Mouse (Mus musculus): ENCODE measurements around the gene Ctdnep1. TPM values are rescaled to one million over a fixed set of nuclear protein-coding genes. Genes with fewer than 3 reads are reported as not detected.
"Not testable (repeated sequence)": the region's sequence is repeated elsewhere in the genome, so short reads cannot be mapped to it uniquely, and the experiment has no call there.

Ctdnep1 gene
- polyA plus RNA-seq, 1 experiment from 2014 or later: 174 TPM

DNA sequence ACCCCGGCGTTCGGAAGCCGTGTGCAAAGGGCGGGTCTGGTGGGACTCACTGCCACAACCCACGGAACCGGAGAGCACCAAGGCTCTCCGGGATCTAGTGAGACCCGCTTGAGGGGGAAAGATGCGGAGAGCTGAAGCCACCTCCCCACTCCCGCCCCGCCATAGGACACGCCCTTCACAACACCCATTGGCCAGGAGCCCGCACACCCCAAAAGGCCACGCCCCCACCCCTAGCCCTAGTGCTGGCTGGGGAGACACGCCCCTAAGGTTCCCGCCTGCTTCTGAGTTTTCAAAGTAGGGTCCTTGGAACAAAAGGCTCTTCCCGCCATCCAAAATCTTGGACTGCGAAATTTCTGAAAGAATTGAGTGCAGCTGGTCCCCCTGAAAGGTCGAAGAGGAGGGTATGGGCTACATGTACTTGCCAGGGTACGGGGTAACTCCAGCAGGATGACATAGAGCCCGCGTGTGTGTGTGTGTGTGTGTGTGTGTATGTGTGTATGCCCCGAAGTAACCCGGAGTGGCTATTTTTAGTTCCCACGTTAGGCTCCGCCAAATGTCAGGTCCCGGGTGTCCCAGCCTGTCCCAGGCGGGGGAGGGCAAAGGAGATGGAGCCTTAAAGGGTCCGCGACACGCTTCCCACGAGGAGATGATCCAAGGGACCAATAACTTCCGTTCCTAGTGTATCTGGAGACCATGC is 32.7 kb upstream of the Ctdnep1 start, which contains the start of gene Slc2a4:
Gene Slc2a4, minus strand, starts transcription at position 123 of the 697 bp plus-strand sequence.
- ATAC-seq (peak; percentile 51), DNase-seq (ENCODE audit: low read depth, low spot score) (peak; percentile 20)
- CTCF ChIA-PET: interaction anchor here (0.6 to 6.8 kb wide), 17 partner anchors 11 to 69 kb away, joined by 3 to 85 read pairs (median 5); no protein-coding TSS in a partner anchor
- no peak for TF ChIP-seq CTCF (IDR thresholded peaks at IDR 0.05)
- in situ Hi-C loops (cut with MboI; ENCODE audit: low pct_unique_long_range_greater_than_20kb): no loop called here
- peaks cover 18% of the 10 kb centered on the region for H3K27me3 ChIP-seq
- POLR2A ChIA-PET: no interaction called here

- CTCF ChIA-PET: interaction anchor here (0.6 to 6.8 kb wide), 18 partner anchors 11 to 70 kb away, joined by 3 to 85 read pairs (median 4); no protein-coding TSS in a partner anchor
- no peak for TF ChIP-seq CTCF (IDR thresholded peaks at IDR 0.05)
- POLR2A ChIA-PET: interaction anchor here (0.8 kb wide), 1 partner anchor 25 kb away, joined by 3 read pairs; no protein-coding TSS in a partner anchor
- in situ Hi-C loops (cut with MboI; ENCODE audit: low pct_unique_long_range_greater_than_20kb): no loop called here
- DNase-seq (ENCODE audit: low read depth, low spot score): peak; percentile 25
- H3K27me3 ChIP-seq: peaks cover 14% of the 10 kb centered on the region
- ATAC-seq: peak; percentile 65
Observed at GRCm38 (mm10) chr11:69948763-69949150, 32.2 kb upstream of the Ctdnep1 start.

GRCm38 (mm10) chr11:69950807-69951459 is 30.0 kb upstream of the Ctdnep1 start:
- DNase-seq (ENCODE audit: low read depth, low spot score) (no peak), ATAC-seq (no peak)
- ChIA-PET CTCF (interaction anchor here (1.5 to 6.8 kb wide), 2 partner anchors 14 to 18 kb away, joined by 3 to 85 read pairs; no protein-coding TSS in a partner anchor), POLR2A (interaction anchor here (1.4 kb wide), 1 partner anchor 13 kb away, joined by 3 read pairs; no protein-coding TSS in a partner anchor)
- peak; percentile 31 for TF ChIP-seq CTCF (IDR thresholded peaks at IDR 0.05)
- H3K27me3 ChIP-seq: peaks cover 5% of the 10 kb centered on the region
- in situ Hi-C loops (cut with MboI; ENCODE audit: low pct_unique_long_range_greater_than_20kb): no loop called here

DNA sequence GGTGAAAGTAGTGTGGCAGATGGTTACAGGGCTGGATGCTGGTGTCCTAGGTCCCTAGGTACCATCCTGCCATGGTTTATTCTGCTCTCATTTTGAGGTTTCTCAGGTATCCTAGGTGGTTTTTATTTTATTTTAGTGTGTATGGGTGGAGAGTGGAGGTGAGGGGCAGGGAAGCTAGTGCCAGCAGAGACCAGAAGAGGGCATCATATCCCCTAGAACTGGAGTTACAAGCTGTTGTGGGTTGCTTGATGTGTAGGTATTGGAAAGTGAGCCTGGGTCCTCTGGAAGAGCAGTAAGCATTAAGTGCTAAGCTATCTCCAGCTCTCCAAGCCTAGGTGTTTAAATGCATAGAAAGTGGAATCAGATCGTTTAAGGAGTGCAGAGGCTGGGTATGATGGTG is 28.7 kb upstream of the Ctdnep1 start:
- DNase-seq (ENCODE audit: low read depth, low spot score): no peak
- TF ChIP-seq CTCF (IDR thresholded peaks at IDR 0.05): peak; percentile 60
- H3K27me3 ChIP-seq: peaks cover 7% of the 10 kb centered on the region
- CTCF ChIA-PET: interaction anchor here (1.3 to 6.8 kb wide), 3 partner anchors 19 to 72 kb away, joined by 4 to 85 read pairs (median 5); partner anchors contain the start of gene Kctd11
- in situ Hi-C loops (cut with MboI; ENCODE audit: low pct_unique_long_range_greater_than_20kb): no loop called here
- no peak for ATAC-seq
- POLR2A ChIA-PET: no interaction called here

- no peak for DNase-seq (ENCODE audit: low read depth, low spot score)
- in situ Hi-C loops (cut with MboI; ENCODE audit: low pct_unique_long_range_greater_than_20kb): no loop called here
- no peak for TF ChIP-seq CTCF (IDR thresholded peaks at IDR 0.05)
Observed at GRCm38 (mm10) chr11:69953267-69953915, 27.6 kb upstream of the Ctdnep1 start.

DNA sequence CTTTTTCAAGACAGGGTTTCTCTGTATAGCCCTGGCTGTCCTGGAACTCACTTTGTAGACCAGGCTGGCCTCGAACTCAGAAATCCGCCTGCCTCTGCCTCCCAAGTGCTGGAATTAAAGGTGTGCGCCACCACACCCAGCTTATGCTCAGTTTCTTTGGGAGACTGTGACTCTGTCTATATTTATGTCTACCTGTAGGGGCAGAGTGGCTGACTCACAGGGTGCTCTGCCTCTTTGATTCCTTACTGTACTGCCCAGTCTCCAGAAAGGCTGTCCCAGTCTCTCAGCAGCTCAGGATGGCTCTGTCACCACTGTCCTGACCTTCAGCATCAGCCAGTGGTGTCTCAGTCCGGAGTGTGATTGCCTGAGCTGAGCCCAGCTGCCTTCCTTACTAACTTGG is 25.3 kb upstream of the Ctdnep1 start:
- ATAC-seq; DNase-seq (ENCODE audit: low read depth, low spot score); in situ Hi-C loops (cut with MboI; ENCODE audit: low pct_unique_long_range_greater_than_20kb); POLR2A ChIA-PET: not testable (repeated sequence)
- CTCF ChIA-PET: interaction anchor here (0.9 to 1.2 kb wide), 3 partner anchors 12 to 23 kb away, joined by 3 to 5 read pairs (median 5); no protein-coding TSS in a partner anchor
- H3K27me3 ChIP-seq: peaks cover 18% of the 10 kb centered on the region

More at GRCm38 (mm10) chr11:69953267-69953915, 27.6 kb upstream of the Ctdnep1 start:
- CTCF ChIA-PET: interaction anchor here (1.3 to 6.8 kb wide), 3 partner anchors 20 to 73 kb away, joined by 4 to 85 read pairs (median 5); partner anchors contain the start of gene Kctd11
- H3K27me3 ChIP-seq: peaks cover 10% of the 10 kb centered on the region
- no peak for ATAC-seq
- POLR2A ChIA-PET: no interaction called here

DNA sequence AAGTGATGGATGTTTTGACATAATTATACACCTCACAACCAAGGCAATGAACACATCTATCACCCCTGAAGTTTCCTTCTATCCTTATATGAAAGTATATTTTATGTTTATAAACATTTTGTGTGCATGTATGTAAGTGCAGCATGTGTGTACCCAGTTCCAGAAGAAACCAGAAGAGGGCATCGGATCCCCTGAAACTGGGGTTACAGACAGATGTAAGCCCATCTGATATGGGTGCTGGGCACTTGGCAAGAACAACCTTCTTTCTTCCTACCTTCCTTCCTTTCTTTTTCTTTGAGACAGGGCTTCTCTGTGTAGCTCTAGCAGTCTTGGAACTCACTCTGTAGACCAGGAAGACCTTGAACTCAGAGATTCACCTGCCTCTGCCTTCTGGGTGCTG is 24.7 kb upstream of the Ctdnep1 start:
- CTCF ChIA-PET: interaction anchor here (0.9 to 1.2 kb wide), 3 partner anchors 12 to 24 kb away, joined by 3 to 5 read pairs (median 5); no protein-coding TSS in a partner anchor
- no peak for DNase-seq (ENCODE audit: low read depth, low spot score)
- POLR2A ChIA-PET: no interaction called here
- in situ Hi-C loops (cut with MboI; ENCODE audit: low pct_unique_long_range_greater_than_20kb): no loop called here
- no peak for ATAC-seq
- peak; percentile 53 for TF ChIP-seq CTCF (IDR thresholded peaks at IDR 0.05)
- peaks cover 18% of the 10 kb centered on the region for H3K27me3 ChIP-seq

GRCm38 (mm10) chr11:69960616-69961015 is 20.3 kb upstream of the Ctdnep1 start:
- in situ Hi-C loops (cut with MboI; ENCODE audit: low pct_unique_long_range_greater_than_20kb): no loop called here
- POLR2A ChIA-PET: no interaction called here
- no peak for DNase-seq (ENCODE audit: low read depth, low spot score)
- no peak for ATAC-seq
- no peak for TF ChIP-seq CTCF (IDR thresholded peaks at IDR 0.05)
- CTCF ChIA-PET: interaction anchor here (1.0 to 1.1 kb wide), 2 partner anchors 12 to 39 kb away, joined by 3 to 4 read pairs; partner anchors contain the start of gene Eif5a
- peaks cover 25% of the 10 kb centered on the region for H3K27me3 ChIP-seq

DNA sequence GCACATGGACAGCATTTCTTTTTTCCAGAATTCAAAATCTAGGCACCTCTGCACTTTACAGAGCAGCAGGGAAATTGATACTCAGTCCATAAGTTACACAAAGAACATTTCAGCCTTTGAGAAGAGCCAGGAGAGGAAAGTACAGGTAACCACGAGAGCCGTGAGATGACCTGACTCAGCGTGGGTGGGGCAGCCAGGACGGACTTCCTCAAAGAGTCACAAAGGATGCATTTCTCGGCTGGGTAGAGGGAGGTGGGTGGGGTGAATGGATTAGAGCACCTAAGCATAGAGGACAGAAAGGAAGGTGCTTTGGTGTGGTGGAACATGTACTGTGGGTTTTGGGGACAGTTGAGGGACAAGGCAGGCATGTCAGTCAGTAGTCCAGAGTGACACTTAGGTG is 19.1 kb upstream of the Ctdnep1 start:
- peaks cover 25% of the 10 kb centered on the region for H3K27me3 ChIP-seq
- no peak for TF ChIP-seq CTCF (IDR thresholded peaks at IDR 0.05)
- ATAC-seq (no peak), DNase-seq (ENCODE audit: low read depth, low spot score) (no peak)
- ChIA-PET POLR2A (no interaction called here), CTCF (no interaction called here)
- in situ Hi-C loops (cut with MboI; ENCODE audit: low pct_unique_long_range_greater_than_20kb): no loop called here

GRCm38 (mm10) chr11:69964650-69965270 is 16.2 kb upstream of the Ctdnep1 start, which contains the start of gene Cldn7:
Gene Cldn7 (plus strand): TSS chr11:69964779.
- H3K27me3 ChIP-seq: peaks cover 17% of the 10 kb centered on the region
- ChIA-PET CTCF (no interaction called here), POLR2A (no interaction called here)
- ATAC-seq: no peak
- in situ Hi-C loops (cut with MboI; ENCODE audit: low pct_unique_long_range_greater_than_20kb): no loop called here
- no peak for TF ChIP-seq CTCF (IDR thresholded peaks at IDR 0.05)
- no peak for DNase-seq (ENCODE audit: low read depth, low spot score)

All from Patski (cell line).